Mouse (Mus musculus) hindbrain, embryonic 14.5 days (tissue): ENCODE results near the gene Lhx9. TPM values are rescaled to one million over a fixed set of nuclear protein-coding genes. Genes with fewer than 3 reads are reported as not detected.

ENCODE experiments used
- ATAC-seq: fragments of 200-750 bp; cut with Nextera tagmentation; 2 replicates; pipeline ENCODE4 v1.8.0; 2017; ENCODE audit warnings: moderate number of reproducible peaks, mild to moderate bottlenecking, moderate TSS enrichment, moderate library complexity; ENCODE audit not compliant: low FRiP score
- DNase-seq: peaks from one replicate; pipeline ENCODE4 v3.0.0-alpha.2; 2015; ENCODE audit warnings: low spot score
- H3K27ac ChIP-seq: fragments of 300-500 bp; sonication (generic); 2 replicates; pipeline ENCODE4 v1.5.1; 2014; ENCODE audit warnings: mild to moderate bottlenecking, moderate library complexity
- H3K27me3 ChIP-seq: fragments of 300-500 bp; sonication (generic); 2 replicates; pipeline ENCODE4 v1.6.1; 2014; ENCODE audit warnings: mild to moderate bottlenecking, low read length, mixed read lengths; ENCODE audit not compliant: control insufficient read depth, insufficient read depth
- H3K36me3 ChIP-seq: fragments of 300-500 bp; sonication (generic); replicated peaks from 2 replicates; pipeline ENCODE4 v1.6.1; 2014; ENCODE audit not compliant: control insufficient read depth, insufficient read depth
- H3K4me1 ChIP-seq: fragments of 300-500 bp; sonication (generic); replicated peaks from 2 replicates; pipeline ENCODE4 v1.6.1; 2014; ENCODE audit warnings: antibody characterized with exemption, low read length, mixed read lengths; ENCODE audit not compliant: control insufficient read depth, insufficient read depth
- H3K4me2 ChIP-seq: fragments of 300-500 bp; sonication (generic); replicated peaks from 2 replicates; pipeline ENCODE4 v1.6.1; 2014; ENCODE audit warnings: mild to moderate bottlenecking, moderate library complexity
- H3K4me3 ChIP-seq: fragments of 300-500 bp; sonication (generic); replicated peaks from 2 replicates; pipeline ENCODE4 v1.5.1; 2014; ENCODE audit warnings: mild to moderate bottlenecking, low read length
- H3K9ac ChIP-seq: fragments of 300-500 bp; sonication (generic); 2 replicates; pipeline ENCODE4 v1.6.1; 2014
- H3K9me3 ChIP-seq: fragments of 300-500 bp; sonication (generic); 2 replicates; pipeline ENCODE4 v1.6.1; 2016; ENCODE audit warnings: low read length; ENCODE audit not compliant: control insufficient read depth
- WGBS: fragments of 180-500 bp; shearing (Covaris S2); extraction: QIAGEN DNeasy Blood & Tissue Kit; methylation state at CpG from one replicate; pipeline ENCODE4 v1.1.7; 2014; 5-methylcytosine and 5-hydroxymethylcytosine counted together
- polyA plus RNA-seq: library from polyadenylated mRNA; unstranded; fragments of >200 nt; fragmentation: Nextera tagmentation; extraction: Ambion mirVana; gene quantifications from 2 replicates; pipeline ENCODE4 v1.2.1, GENCODE M21; 2014

Gene Lhx9
- polyA plus RNA-seq, 1 experiment from 2014 or later = 9.5 TPM

GRCm38 (mm10) chr1:138841306-138842095, 6.9 kb downstream of the Lhx9 start:
- WGBS = 3% methylated on average over 54 of the region's 54 CpGs
- DNase-seq (peak; percentile 57), ATAC-seq (no peak)
- Histone ChIP-seq H3K4me1 (0 out of 2 replicates have a peak, but pooled peaks cover 5% of the 10 kb centered on the region), H3K36me3 (no peaks in the 10 kb centered on the region), H3K27me3 (peaks cover 75% of the 10 kb centered on the region), H3K4me2 (peak overlapping the region; percentile 50), H3K9ac (peak overlapping the region; percentile 58), H3K27ac (peak overlapping the region; percentile 79), H3K9me3 (no peaks in the 10 kb centered on the region), H3K4me3 (peak overlapping the region; percentile 34)

- WGBS = 3% methylated on average over 25 of the region's 25 CpGs
- Histone ChIP-seq H3K4me1 (0 out of 2 replicates have a peak, but pooled peaks cover 5% of the 10 kb centered on the region), H3K9ac (peak overlapping the region; percentile 58), H3K4me3 (peak overlapping the region; percentile 34), H3K9me3 (no peaks in the 10 kb centered on the region), H3K27me3 (peaks cover 75% of the 10 kb centered on the region), H3K36me3 (no peaks in the 10 kb centered on the region), H3K4me2 (peak overlapping the region; percentile 50), H3K27ac (peak overlapping the region; percentile 79)
- no peak for ATAC-seq
- DNase-seq = peak; percentile 60
Measured at GRCm38 (mm10) chr1:138840440-138841305, 7.7 kb downstream of the Lhx9 start.

DNA sequence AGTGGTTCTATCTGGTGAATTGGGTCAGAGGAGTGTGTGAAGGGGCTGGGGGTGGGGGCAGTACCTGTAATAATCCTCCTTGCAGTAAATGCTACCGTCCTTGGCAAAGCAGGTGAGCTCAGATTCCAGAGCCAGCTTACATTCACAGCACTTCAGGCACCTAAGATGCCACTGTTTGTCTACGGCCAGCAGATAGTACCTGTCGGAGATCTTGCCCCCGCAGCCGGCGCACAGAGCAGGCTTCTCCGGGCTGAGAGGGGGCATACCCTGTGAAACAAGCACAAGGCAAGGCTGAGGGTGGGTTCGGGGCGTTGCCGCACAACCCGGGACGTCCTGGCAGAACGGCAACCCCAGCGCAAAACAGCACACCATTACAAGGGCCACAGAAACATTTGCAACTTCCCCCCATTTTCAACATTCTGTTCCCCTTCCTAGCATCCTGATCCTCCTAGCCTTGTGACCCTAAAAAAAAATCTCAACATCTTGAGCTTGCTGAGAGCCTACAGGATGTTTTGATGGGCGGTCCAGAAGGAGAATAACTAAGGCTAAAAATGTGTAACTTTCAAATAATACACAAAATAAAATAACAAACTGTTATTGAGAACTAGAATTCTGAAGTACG, 8.5 kb downstream of the Lhx9 start:
- peak overlapping the region; percentile 51; the same call in 1 of the 2 replicates for H3K4me2 ChIP-seq
- ATAC-seq (no peak), DNase-seq (no peak)
- WGBS = 2% methylated on average over 16 of the region's 16 CpGs
- H3K9ac ChIP-seq = peak overlapping the region; percentile 58
- H3K9me3 ChIP-seq = no peaks in the 10 kb centered on the region
- 0 out of 2 replicates have a peak, but pooled peaks cover 5% of the 10 kb centered on the region for H3K4me1 ChIP-seq
- H3K4me3 ChIP-seq = peak overlapping the region; percentile 34
- H3K27me3 ChIP-seq = peaks cover 75% of the 10 kb centered on the region
- peak overlapping the region; percentile 71 for H3K27ac ChIP-seq
- no peaks in the 10 kb centered on the region for H3K36me3 ChIP-seq

- peak overlapping the region; percentile 51 for H3K4me2 ChIP-seq
- ATAC-seq = no peak
- WGBS = 11% methylated on average over 2 of the region's 2 CpGs
- H3K9me3 ChIP-seq = no peaks in the 10 kb centered on the region
- peak overlapping the region; percentile 34 for H3K4me3 ChIP-seq
- H3K27ac ChIP-seq = peak overlapping the region; percentile 71; the same call in 1 of the 2 replicates
- H3K27me3 ChIP-seq = peaks cover 75% of the 10 kb centered on the region
- H3K9ac ChIP-seq = peak overlapping the region; percentile 58
- H3K36me3 ChIP-seq = no peaks in the 10 kb centered on the region
- DNase-seq = no peak
- H3K4me1 ChIP-seq = 0 out of 2 replicates have a peak, but pooled peaks cover 5% of the 10 kb centered on the region
Measured at GRCm38 (mm10) chr1:138839291-138839690, 9.1 kb downstream of the Lhx9 start.

DNA sequence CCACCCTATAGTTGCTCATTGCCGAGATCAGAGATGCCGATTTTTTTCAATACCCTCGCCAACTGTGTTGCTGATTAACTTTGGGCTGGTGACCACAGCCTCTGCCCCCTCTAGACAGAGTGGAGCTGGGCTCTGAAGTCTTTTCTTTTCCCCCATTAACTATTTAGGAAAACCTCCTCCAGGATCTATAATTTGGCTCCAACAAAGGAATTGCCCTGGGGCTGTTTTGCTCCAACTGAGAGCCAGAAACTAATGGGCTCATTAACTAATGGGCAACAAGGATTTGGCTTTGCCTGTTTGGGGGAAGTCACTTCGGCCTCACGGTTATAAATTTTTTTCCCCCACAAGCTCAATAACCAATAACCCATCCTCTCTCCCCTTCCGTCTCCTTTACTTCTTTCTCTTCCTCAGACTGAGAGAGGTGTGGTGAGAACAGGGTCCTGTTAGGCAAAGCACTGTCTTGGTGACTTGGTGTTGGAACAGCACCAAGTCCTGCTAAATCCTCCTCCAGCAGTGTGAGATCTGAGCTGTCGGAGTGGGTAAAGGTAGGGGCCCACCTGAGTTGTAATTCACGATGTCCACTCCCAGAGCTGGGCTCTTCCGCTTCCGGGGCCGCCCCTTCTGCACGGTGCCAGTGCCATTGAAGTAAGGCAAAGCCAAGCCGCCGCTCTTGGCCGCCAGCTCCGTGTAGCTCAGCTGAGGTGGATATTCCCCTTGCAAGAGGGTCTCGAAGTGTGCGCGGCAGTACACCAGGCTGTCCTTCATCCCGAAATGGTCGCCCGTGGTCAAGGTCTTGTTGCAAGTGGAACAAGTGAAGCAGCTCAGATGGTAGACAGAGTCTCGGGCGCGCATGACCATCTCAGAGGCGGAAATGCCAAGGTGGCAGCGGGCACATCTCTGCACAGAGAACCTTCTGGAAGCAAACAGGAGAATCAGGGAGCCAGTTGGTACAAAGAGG, 10.3 kb downstream of the Lhx9 start:
- DNase-seq (no peak), ATAC-seq (no peak)
- Histone ChIP-seq H3K36me3 (no peaks in the 10 kb centered on the region), H3K4me1 (0 out of 2 replicates have a peak, but pooled peaks cover 5% of the 10 kb centered on the region), H3K4me3 (peak overlapping the region; percentile 34), H3K9ac (peak overlapping the region; percentile 58), H3K9me3 (no peaks in the 10 kb centered on the region), H3K27me3 (peaks cover 76% of the 10 kb centered on the region), H3K27ac (peak overlapping the region; percentile 71), H3K4me2 (peak overlapping the region; percentile 51)
- WGBS = 9% methylated on average over 27 of the region's 27 CpGs

GRCm38 (mm10) chr1:138835355-138835900, 12.9 kb downstream of the Lhx9 start:
- Histone ChIP-seq H3K4me1 (no peaks in the 10 kb centered on the region), H3K36me3 (no peaks in the 10 kb centered on the region), H3K4me3 (peak overlapping the region; percentile 34), H3K27me3 (peaks cover 86% of the 10 kb centered on the region), H3K4me2 (peak overlapping the region; percentile 51), H3K9ac (no peak overlapping the region), H3K27ac (no peak overlapping the region), H3K9me3 (no peaks in the 10 kb centered on the region)
- peak; percentile 72 for DNase-seq
- no peak for ATAC-seq
- WGBS = under 1% methylated on average over 3 of the region's 3 CpGs

DNA sequence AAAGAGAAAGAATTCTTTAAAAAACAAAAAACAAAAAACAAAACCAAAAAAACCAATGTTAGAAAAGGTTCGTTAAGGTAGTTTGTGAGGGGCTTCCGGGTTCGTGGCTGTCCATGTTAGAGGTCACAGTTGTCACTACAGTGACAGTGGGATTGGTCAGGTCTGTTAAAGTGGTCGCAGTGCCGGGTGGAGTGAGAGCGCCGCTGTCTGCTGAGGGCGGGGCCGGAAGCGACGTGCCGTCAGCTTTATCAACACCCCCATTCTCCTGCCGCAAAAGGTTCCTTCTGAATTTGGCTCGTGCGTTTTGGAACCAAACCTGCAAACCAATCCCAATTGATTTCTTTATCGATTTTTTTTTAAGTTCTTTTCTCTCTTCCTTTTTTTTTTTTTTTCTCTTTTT, 17.1 kb downstream of the Lhx9 start:
- H3K4me1 ChIP-seq = no peaks in the 10 kb centered on the region
- no peaks in the 10 kb centered on the region for H3K36me3 ChIP-seq
- no peak overlapping the region for H3K9ac ChIP-seq
- ATAC-seq = no peak
- under 1% methylated on average over 16 of the region's 16 CpGs for WGBS
- peaks cover 51% of the 10 kb centered on the region for H3K27me3 ChIP-seq
- H3K4me3 ChIP-seq = peak overlapping the region; percentile 23
- H3K27ac ChIP-seq = no peak overlapping the region
- H3K9me3 ChIP-seq = no peaks in the 10 kb centered on the region
- DNase-seq = no peak
- peak overlapping the region; percentile 51 for H3K4me2 ChIP-seq

- DNase-seq (no peak), ATAC-seq (no peak)
- H3K36me3 ChIP-seq = no peaks in the 10 kb centered on the region
- H3K27ac ChIP-seq = no peak overlapping the region
- 66% methylated on average over 6 of the region's 6 CpGs for WGBS
- no peak overlapping the region for H3K4me2 ChIP-seq
- no peak overlapping the region for H3K4me3 ChIP-seq
- H3K4me1 ChIP-seq = no peaks in the 10 kb centered on the region
- H3K9me3 ChIP-seq = no peaks in the 10 kb centered on the region
- H3K27me3 ChIP-seq = peaks cover 6% of the 10 kb centered on the region
- no peak overlapping the region for H3K9ac ChIP-seq
Measured at GRCm38 (mm10) chr1:138826841-138827240, 21.5 kb downstream of the Lhx9 start.
